Mouse (Mus musculus) ES-Bruce4 (cell line): ENCODE results near the gene Sept3.

Source experiments
- CTCF ChIP-seq: IDR thresholded peaks from one replicate; pipeline ENCODE4 v1.8.1; 2011; ENCODE audit warnings: low read depth, low read length
- EP300 ChIP-seq: IDR thresholded peaks from 2 replicates; pipeline ENCODE4 v1.6.1; 2011; ENCODE audit warnings: low read depth, low read length; ENCODE audit not compliant: insufficient read depth
- POLR2A ChIP-seq: IDR thresholded peaks from one replicate; pipeline ENCODE4 v1.8.1; 2011; ENCODE audit warnings: low read length; ENCODE audit not compliant: insufficient read depth

GRCm38 (mm10) chr15:82271201-82271600 is 3.5 kb upstream of the Sept3 start:
- peak; percentile 99 for TF ChIP-seq CTCF
- TF ChIP-seq EP300 = peak; percentile 84
- TF ChIP-seq POLR2A = no peak
